Mouse (Mus musculus) frontal cortex, postnatal 36 days (tissue): ENCODE measurements at regions not wholly inside any gene's neighbourhood (a gene's known extent, or its start where the extent isn't known, plus 50 kb on each side); places are given as distances from the start of the nearest gene placed in this dataset.

Experiments used
- DNase-seq, 2 experiments: peaks; one replicate each; pipeline ENCODE4 v3.0.0; 2022; ENCODE audit warnings: low spot score in 2 of 2

DNA sequence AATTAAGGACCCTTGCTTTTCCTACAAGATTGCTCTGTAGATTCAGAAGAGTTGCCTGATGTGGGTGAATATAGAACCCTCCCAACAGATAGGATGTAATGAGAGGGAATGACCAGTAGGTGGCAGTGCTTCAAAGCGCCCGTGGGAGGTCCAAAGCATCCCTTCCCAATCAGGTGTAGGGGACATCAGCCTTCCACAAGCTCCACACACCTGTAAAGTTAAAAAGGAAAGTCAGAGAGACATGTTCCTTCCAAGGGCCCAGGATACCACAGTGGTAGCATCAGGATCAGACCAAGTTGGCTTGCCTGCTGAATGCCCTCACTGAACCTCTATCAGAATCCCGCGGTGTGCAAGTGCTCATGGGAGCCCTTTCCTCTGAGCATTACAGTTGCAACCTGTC is 75.7 kb upstream of the Zfp618 start:
- DNase-seq = no peak

- no peak for DNase-seq
These were observed 74.5 kb upstream of the Zfp618 start for GRCm38 (mm10) chr4:62890588-62891580.

- DNase-seq = no peak
These were observed 52.5 kb upstream of the Zfp618 start for GRCm38 (mm10) chr4:62912891-62913290.
